Mouse (Mus musculus): Measurements from ENCODE around the gene Gm3194. TPM values are rescaled to one million over a fixed set of nuclear protein-coding genes. Genes with fewer than 3 reads are reported as not detected.
"Not testable (repeated sequence)": the region's sequence is repeated elsewhere in the genome, so short reads cannot be mapped to it uniquely, and the experiment has no call there.

Gene Gm3194
- 1.00 and 1.0 TPM in 2 replicates for polyA plus RNA-seq (2012; rRNA removed)

- H3K4me1 ChIP-seq (ENCODE audit: control insufficient read depth, insufficient read depth, low read length); H3K27me3 ChIP-seq (ENCODE audit: control insufficient read depth, insufficient read depth, low read length); H3K27ac ChIP-seq (ENCODE audit: insufficient read depth, low read length); DNase-seq; H3K4me3 ChIP-seq (replicated peaks; ENCODE audit: insufficient read depth, low read depth, low read length): not testable (repeated sequence)
- WGBS, result no CpG with 5 or more reads among the region's 3 CpGs
Measured at GRCm38 (mm10) chr14:5455367-5455766, at the start of gene Gm3194. Gm3194 (minus strand) TSS chr14:5455467.

GRCm38 (mm10) chr14:5501374-5501773 is 46.1 kb upstream of the Gm3194 start, which contains the start of gene Gm3488:
Gm3488 (plus strand) TSS chr14:5501674.
- DNase-seq; H3K4me1 ChIP-seq (ENCODE audit: control insufficient read depth, insufficient read depth, low read length); H3K27me3 ChIP-seq (ENCODE audit: control insufficient read depth, insufficient read depth, low read length); H3K4me3 ChIP-seq (replicated peaks; ENCODE audit: insufficient read depth, low read depth, low read length); H3K27ac ChIP-seq (ENCODE audit: insufficient read depth, low read length): not testable (repeated sequence)
- no CpG with 5 or more reads among the region's 35 CpGs for WGBS

- not testable (repeated sequence) for H3K4me1 ChIP-seq (ENCODE audit: control insufficient read depth, insufficient read depth, low read length); H3K27ac ChIP-seq (ENCODE audit: insufficient read depth, low read length); H3K4me3 ChIP-seq (replicated peaks; ENCODE audit: insufficient read depth, low read depth, low read length); DNase-seq; H3K27me3 ChIP-seq (ENCODE audit: control insufficient read depth, insufficient read depth, low read length)
- 86% methylated on average over 4 of the region's 5 CpGs for WGBS
Measured at GRCm38 (mm10) chr14:5483907-5484306, 28.6 kb upstream of the Gm3194 start, which contains the start of gene Gm3187. Gm3187 (plus strand) TSS chr14:5484207.

DNA sequence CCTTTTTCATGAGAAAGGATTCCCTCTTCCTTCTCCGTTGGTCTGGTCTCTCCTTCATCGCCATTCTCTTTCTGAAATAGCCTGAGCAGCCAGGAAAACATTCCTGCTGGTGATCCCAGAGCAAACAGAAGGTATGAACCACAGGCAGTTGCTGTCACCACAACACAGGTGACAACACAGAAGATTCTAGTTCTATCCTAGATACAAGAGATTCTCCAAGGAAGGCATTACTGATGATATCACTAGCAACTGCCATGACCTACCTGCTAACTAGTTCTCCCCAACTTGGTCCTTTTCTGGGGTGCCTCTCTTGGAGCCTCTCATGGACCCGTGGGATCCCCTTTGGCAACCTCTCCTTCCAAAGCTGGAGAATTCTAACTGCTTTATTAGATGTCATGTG is 22.5 kb upstream of the Gm3194 start, which contains the start of gene Gm8246:
TSS of gene Gm8246 (minus strand) at position 101 of the 400 bp plus-strand sequence.
- WGBS, result no CpG with 5 or more reads among the region's 3 CpGs
- H3K27ac ChIP-seq (ENCODE audit: insufficient read depth, low read length); H3K27me3 ChIP-seq (ENCODE audit: control insufficient read depth, insufficient read depth, low read length); DNase-seq; H3K4me3 ChIP-seq (replicated peaks; ENCODE audit: insufficient read depth, low read depth, low read length); H3K4me1 ChIP-seq (ENCODE audit: control insufficient read depth, insufficient read depth, low read length): not testable (repeated sequence)

GRCm38 (mm10) chr14:5460469-5460868 is 5.2 kb upstream of the Gm3194 start:
- H3K4me1 ChIP-seq (ENCODE audit: control insufficient read depth, insufficient read depth, low read length); DNase-seq; H3K27ac ChIP-seq (ENCODE audit: insufficient read depth, low read length); H3K4me3 ChIP-seq (replicated peaks; ENCODE audit: insufficient read depth, low read depth, low read length); H3K27me3 ChIP-seq (ENCODE audit: control insufficient read depth, insufficient read depth, low read length): not testable (repeated sequence)
- WGBS, result no CpG with 5 or more reads among the region's 19 CpGs

GRCm38 (mm10) chr14:5388949-5389348 is 66.3 kb downstream of the Gm3194 start, which contains the start of gene Gm3500:
Gm3500 (minus strand) TSS chr14:5389049.
- not testable (repeated sequence) for H3K4me3 ChIP-seq (replicated peaks; ENCODE audit: insufficient read depth, low read depth, low read length); H3K27ac ChIP-seq (ENCODE audit: insufficient read depth, low read length); H3K4me1 ChIP-seq (ENCODE audit: control insufficient read depth, insufficient read depth, low read length); DNase-seq; H3K27me3 ChIP-seq (ENCODE audit: control insufficient read depth, insufficient read depth, low read length)
- no CpG with 5 or more reads among the region's 37 CpGs for WGBS

Other genes with a start within 250 kb of the Gm3194 start
- gene Gm3526, start 194.9 kb downstream of the Gm3194 start, polyA plus RNA-seq (2012; rRNA removed), result not detected in 2 replicates
- gene Gm3542, start 120.5 kb downstream of the Gm3194 start, polyA plus RNA-seq (2012; rRNA removed), result not detected in 2 replicates
- 0.62 and 1.2 TPM in 2 replicates for gene Gm3500, start 66.4 kb downstream of the Gm3194 start, polyA plus RNA-seq (2012; rRNA removed)
- 0.06 TPM in 1 of 2 replicates, not detected in the other for gene Gm8246, start 22.4 kb upstream of the Gm3194 start, polyA plus RNA-seq (2012; rRNA removed)
- not detected in 2 replicates for gene Gm3187, start 28.7 kb upstream of the Gm3194 start, polyA plus RNA-seq (2012; rRNA removed)
- 2.6 and 3.3 TPM in 2 replicates for gene Gm3488, start 46.2 kb upstream of the Gm3194 start, polyA plus RNA-seq (2012; rRNA removed)
- gene Gm3532, start 83.0 kb upstream of the Gm3194 start, polyA plus RNA-seq (2012; rRNA removed), result not detected in 2 replicates
- gene Gm8265, start 177.6 kb upstream of the Gm3194 start, polyA plus RNA-seq (2012; rRNA removed), result not detected in 2 replicates
- gene Gm9603, start 232.0 kb upstream of the Gm3194 start, polyA plus RNA-seq (2012; rRNA removed), result not detected in 2 replicates